ENCODE assay signal across 8 mouse cellular contexts in the genomic region with DNA sequence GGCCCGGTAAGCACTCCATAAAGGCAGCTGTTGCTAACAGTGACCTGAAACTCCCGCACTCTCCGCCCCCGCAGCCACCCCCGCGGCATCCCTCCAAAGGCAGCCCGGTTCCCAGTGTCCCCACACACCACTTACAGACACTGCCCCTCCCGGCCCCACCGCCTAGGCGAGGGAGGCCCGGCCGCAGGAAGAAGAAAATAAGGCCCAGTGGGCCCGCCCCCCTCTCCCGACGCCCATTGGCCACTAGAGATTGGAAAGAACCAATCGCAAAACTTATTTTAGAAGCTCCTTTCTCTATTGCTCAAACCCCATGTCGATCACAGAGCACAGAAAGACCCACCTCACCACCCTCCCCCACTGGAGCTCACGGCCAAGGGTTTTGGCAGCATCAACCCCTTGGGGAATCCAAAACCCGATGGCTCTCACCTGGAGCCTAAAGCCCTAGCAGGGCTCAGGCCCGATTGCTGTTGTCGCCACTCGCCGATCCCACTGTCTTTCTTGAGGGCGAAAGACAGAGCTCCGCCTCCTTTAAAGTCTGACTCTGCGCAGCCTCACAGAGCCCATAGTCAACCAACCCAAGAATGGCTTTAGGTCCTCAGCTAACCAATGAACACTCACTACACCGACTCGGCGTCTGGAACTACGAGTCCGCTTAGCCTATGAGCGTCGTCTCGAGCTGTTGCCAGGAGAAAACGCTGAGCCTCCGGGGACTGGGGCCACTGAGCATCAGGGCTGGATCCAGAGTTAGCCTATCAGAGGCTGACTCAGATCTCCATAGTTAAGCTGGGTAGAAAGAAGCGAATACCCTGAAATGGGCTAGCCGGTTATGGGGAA. TPM values are rescaled to one million over a fixed set of nuclear protein-coding genes. Genes with fewer than 3 reads are reported as not detected.
DNase-seq lines count a peak whose midpoint lies in the region; ATAC-seq and TF ChIP-seq lines count a peak whose summit lies in the region.

A gene (minus strand): TSS at position 577 of the 834 bp plus-strand sequence.

- no peak for TF ChIP-seq POLR2A in bone marrow macrophage, adult 2 months (IDR thresholded peaks at IDR 0.05; ENCODE audit: borderline replicate concordance, low read depth, low read length)
- TF ChIP-seq POLR2A in embryonic fibroblast, embryonic 13.5 days (IDR thresholded peaks at IDR 0.05; ENCODE audit: low read depth, low read length), result peak; percentile 77

- H3K27ac ChIP-seq in bone marrow macrophage, adult 2 months (ENCODE audit: insufficient read depth, low read depth, low read length), result peak within 1 kb of the TSS; percentile 94
- H3K27ac ChIP-seq in embryonic fibroblast, embryonic 13.5 days (ENCODE audit: insufficient read depth, low read length), result peak within 1 kb of the TSS; percentile 91
- H3K27ac ChIP-seq in kidney, embryonic 14.5 days (ENCODE audit: low read depth, low read length), result peak within 1 kb of the TSS; percentile 91
- H3K27ac ChIP-seq in limb, embryonic 15.5 days, result peak within 1 kb of the TSS; percentile 96

- DNase-seq in A20 (ENCODE audit: low read depth, low spot score), result peak; percentile 99
- peak; percentile 98 to 99 for DNase-seq in heart, adult 9 months (ENCODE audit: low spot score in 2 of 2)
- DNase-seq in monocyte, adult 2 months (ENCODE audit: low read depth in 1 of 2, low spot score in 2 of 2), result peak; percentile 81 to 85
- DNase-seq in spleen, postnatal 36 days (ENCODE audit: low spot score in 2 of 2), result peak; percentile 94 to 96

- no peaks in the 10 kb centered on the region for H3K27me3 ChIP-seq in kidney, embryonic 14.5 days (ENCODE audit: control insufficient read depth, insufficient read depth, low read length)
- H3K27me3 ChIP-seq in limb, embryonic 15.5 days, result no peaks in the 10 kb centered on the region

- peaks cover 11% of the 10 kb centered on the region for H3K4me1 ChIP-seq in bone marrow macrophage, adult 2 months (ENCODE audit: control insufficient read depth, insufficient read depth, low read length)
- no peaks in the 10 kb centered on the region for H3K4me1 ChIP-seq in embryonic fibroblast, embryonic 13.5 days (ENCODE audit: control insufficient read depth, insufficient read depth, low read length)
- H3K4me1 ChIP-seq in kidney, embryonic 14.5 days (ENCODE audit: control insufficient read depth, insufficient read depth, low read length), result peaks cover 10% of the 10 kb centered on the region
- peaks cover 13% of the 10 kb centered on the region for H3K4me1 ChIP-seq in limb, embryonic 15.5 days

- whole genome bisulfite sequencing in kidney, embryonic 14.5 days, result under 1% methylated on average over 38 of the region's 38 CpGs
- 0% methylated on average over 38 of the region's 38 CpGs for WGBS in limb, embryonic 15.5 days

- no peaks in the 10 kb centered on the region for H3K9me3 ChIP-seq in kidney, embryonic 14.5 days (ENCODE audit: control insufficient read depth, low read length)
- H3K9me3 ChIP-seq in limb, embryonic 15.5 days, result no peaks in the 10 kb centered on the region

- peak within 1 kb of the TSS; percentile 77 for H3K4me3 ChIP-seq in bone marrow macrophage, adult 2 months (ENCODE audit: insufficient read depth, low read length)
- H3K4me3 ChIP-seq in embryonic fibroblast, embryonic 13.5 days (ENCODE audit: insufficient read depth, low read length), result peak within 1 kb of the TSS; percentile 74
- H3K4me3 ChIP-seq in kidney, embryonic 14.5 days (ENCODE audit: low read length), result peak within 1 kb of the TSS; percentile 85
- peak within 1 kb of the TSS; percentile 80 for H3K4me3 ChIP-seq in limb, embryonic 15.5 days

- peaks cover 28% of the 10 kb centered on the region for H3K36me3 ChIP-seq in kidney, embryonic 14.5 days (ENCODE audit: control insufficient read depth, insufficient read depth, low read length)
- peaks cover 27% of the 10 kb centered on the region for H3K36me3 ChIP-seq in limb, embryonic 15.5 days

- H3K4me2 ChIP-seq in kidney, embryonic 14.5 days (replicated peaks; ENCODE audit: low read depth, low read length), result peak within 1 kb of the TSS; percentile 83
- H3K4me2 ChIP-seq in limb, embryonic 15.5 days, result peak within 1 kb of the TSS; percentile 66

- peak; percentile 99 for ATAC-seq in kidney, embryonic 14.5 days (ENCODE audit: low FRiP score, low TSS enrichment)
- peak; percentile 100 for ATAC-seq in limb, embryonic 15.5 days (ENCODE audit: insufficient number of reproducible peaks, low FRiP score, low TSS enrichment, low read depth)

- H3K9ac ChIP-seq in kidney, embryonic 14.5 days (ENCODE audit: low read depth, low read length), result peak within 1 kb of the TSS; percentile 85
- peak within 1 kb of the TSS; percentile 77 for H3K9ac ChIP-seq in limb, embryonic 15.5 days

- no peak for TF ChIP-seq CTCF in bone marrow macrophage, adult 2 months (IDR thresholded peaks at IDR 0.05; ENCODE audit: low read depth, low read length)
- no peak for TF ChIP-seq CTCF in embryonic fibroblast, embryonic 13.5 days (IDR thresholded peaks at IDR 0.05; ENCODE audit: borderline replicate concordance, insufficient read depth, low read length)

RNA-seq across cellular contexts. Expression of the gene that starts here (rescaled TPM):
- 26.0 and 30.9 TPM in 2 replicates for polyA plus RNA-seq in bone marrow macrophage, adult 2 months (2012; ENCODE audit: insufficient read depth, insufficient read length, missing spikeins)
- 65.8 and 71.9 TPM in 2 replicates for polyA plus RNA-seq in embryonic fibroblast, embryonic 13.5 days (2011; ENCODE audit: insufficient read length, low read depth, missing spikeins)
- polyA plus RNA-seq in kidney, embryonic 14.5 days (2014; fragmentation: Nextera tagmentation; extraction: Ambion mirVana), result 35.2 and 58.8 TPM in 2 replicates
- polyA plus RNA-seq in limb, embryonic 15.5 days (2015; fragmentation: Nextera tagmentation; extraction: Ambion mirVana), result 30.2 and 35.0 TPM in 2 replicates

Comparison
In these comparisons a context has a peak if more than half of its experiments do, and no peak if none do; other contexts are left out.
1. Peak in every context shown above with its lines: DNase-seq, ATAC-seq, H3K4me3 ChIP-seq and H3K27ac ChIP-seq.